Mouse (Mus musculus): Measurements from ENCODE around the gene Gucy2c.
A peak's percentile ranks its signal among the peaks of the same experiment; 100 is the strongest.

Gene Gucy2c

GRCm38 (mm10) chr6:136807395-136808013, 25.9 kb upstream of the Gucy2c start:
- Histone ChIP-seq H3K36me3 (ENCODE audit: insufficient read depth, low read length) (peaks cover 30% of the 10 kb centered on the region), H3K27me3 (ENCODE audit: insufficient read depth, low read length) (no peaks in the 10 kb centered on the region), H3K9me3 (ENCODE audit: low read length) (no peaks in the 10 kb centered on the region), H3K4me3 (replicated peaks; ENCODE audit: low read length) (peak overlapping the region; percentile 88), H3K4me1 (replicated peaks; ENCODE audit: low read depth, low read length) (peaks cover 60% of the 10 kb centered on the region)
- no peak for TF ChIP-seq NANOG (IDR thresholded peaks at IDR 0.05; ENCODE audit: borderline replicate concordance, low read length)
- TF ChIP-seq CTCF (conservative IDR thresholded peaks at IDR 0.05; ENCODE audit: low read length), result no peak
- no peak for TF ChIP-seq POU5F1 (IDR thresholded peaks at IDR 0.05; ENCODE audit: borderline replicate concordance, low read length)

DNA sequence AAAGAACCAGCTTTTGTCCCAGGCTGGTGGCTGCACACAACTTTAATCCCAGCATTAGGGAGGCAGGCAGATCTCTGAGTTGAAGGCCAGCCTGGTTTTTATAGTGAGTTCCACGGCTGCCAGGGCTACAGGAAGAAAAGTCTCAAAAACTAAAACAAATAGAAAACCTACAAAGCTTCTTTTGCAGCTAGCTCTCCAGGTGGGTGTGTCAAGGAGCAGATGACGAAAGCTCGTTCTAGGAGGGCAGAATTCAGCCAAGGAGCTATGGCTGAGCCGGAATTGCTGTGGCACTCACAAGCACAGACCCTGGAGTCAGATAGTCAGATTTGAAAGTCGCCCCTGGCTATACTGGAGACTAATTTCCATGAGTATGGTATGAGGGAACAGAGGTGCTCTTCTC, 25.3 kb upstream of the Gucy2c start:
- no peaks in the 10 kb centered on the region for H3K27me3 ChIP-seq (ENCODE audit: insufficient read depth, low read length)
- peaks cover 54% of the 10 kb centered on the region for H3K4me1 ChIP-seq (replicated peaks; ENCODE audit: low read depth, low read length)
- H3K9me3 ChIP-seq (ENCODE audit: low read length), result no peaks in the 10 kb centered on the region
- TF ChIP-seq POU5F1 (IDR thresholded peaks at IDR 0.05; ENCODE audit: borderline replicate concordance, low read length), result no peak
- TF ChIP-seq CTCF (conservative IDR thresholded peaks at IDR 0.05; ENCODE audit: low read length), result no peak
- TF ChIP-seq NANOG (IDR thresholded peaks at IDR 0.05; ENCODE audit: borderline replicate concordance, low read length), result no peak
- H3K36me3 ChIP-seq (ENCODE audit: insufficient read depth, low read length), result peaks cover 23% of the 10 kb centered on the region
- peak overlapping the region; percentile 88 for H3K4me3 ChIP-seq (replicated peaks; ENCODE audit: low read length)

DNA sequence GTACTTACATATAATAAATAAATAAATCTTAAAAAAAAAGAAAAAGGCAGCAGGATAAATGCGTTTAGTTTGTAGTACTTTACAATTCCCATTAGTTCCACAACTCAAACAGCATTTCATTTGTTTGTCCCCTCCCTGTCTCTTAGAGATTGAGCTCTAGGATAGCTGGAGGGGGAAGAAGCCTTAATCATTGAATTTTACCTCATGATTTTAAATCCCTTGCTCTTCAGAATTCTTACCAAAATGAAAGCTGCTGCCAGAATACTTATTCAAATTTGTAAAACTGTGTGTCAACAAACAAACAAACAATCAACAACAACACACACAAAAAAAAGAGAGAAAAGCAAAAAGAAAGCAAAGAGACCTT, 23.8 kb upstream of the Gucy2c start:
- H3K27me3 ChIP-seq (ENCODE audit: insufficient read depth, low read length), result no peaks in the 10 kb centered on the region
- H3K36me3 ChIP-seq (ENCODE audit: insufficient read depth, low read length), result peaks cover 10% of the 10 kb centered on the region
- H3K4me1 ChIP-seq (replicated peaks; ENCODE audit: low read depth, low read length), result peaks cover 39% of the 10 kb centered on the region
- no peak for TF ChIP-seq CTCF (conservative IDR thresholded peaks at IDR 0.05; ENCODE audit: low read length)
- TF ChIP-seq NANOG (IDR thresholded peaks at IDR 0.05; ENCODE audit: borderline replicate concordance, low read length), result no peak
- TF ChIP-seq POU5F1 (IDR thresholded peaks at IDR 0.05; ENCODE audit: borderline replicate concordance, low read length), result no peak
- no peak overlapping the region for H3K4me3 ChIP-seq (replicated peaks; ENCODE audit: low read length)
- no peaks in the 10 kb centered on the region for H3K9me3 ChIP-seq (ENCODE audit: low read length)

DNA sequence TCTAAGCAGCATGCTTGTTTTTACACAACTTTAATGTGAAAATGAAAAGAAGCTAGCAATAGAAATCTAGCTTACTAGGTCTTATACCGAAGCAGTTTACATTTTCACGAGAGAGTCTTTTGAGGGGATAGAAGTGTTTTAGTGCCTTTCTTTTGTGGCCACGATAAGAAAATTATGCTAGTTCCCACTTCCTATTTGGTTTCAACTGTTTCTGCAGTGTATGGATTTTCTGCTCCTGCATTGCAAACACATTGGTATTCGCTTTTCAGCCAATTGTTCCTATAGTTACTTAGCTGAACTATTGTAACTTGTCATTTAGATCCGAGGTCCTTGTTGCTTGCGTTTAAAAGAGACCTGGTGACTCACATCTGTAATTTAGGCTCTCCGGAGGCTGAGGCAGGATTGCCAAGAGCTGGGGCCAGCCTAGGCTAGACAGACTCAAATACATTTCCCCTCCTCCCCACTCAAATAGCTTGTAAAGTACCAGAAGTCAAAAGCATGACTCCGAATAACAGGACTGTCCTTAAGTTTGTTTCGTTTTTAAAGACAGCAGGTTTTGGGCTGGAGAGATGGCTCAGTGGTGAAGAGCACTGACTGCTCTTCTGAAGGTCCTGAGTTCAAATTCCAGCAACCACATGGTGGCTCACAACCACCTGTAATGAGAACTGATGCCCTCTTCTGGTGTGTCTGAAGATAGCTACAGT, 23.3 kb upstream of the Gucy2c start:
- no peak for TF ChIP-seq NANOG (IDR thresholded peaks at IDR 0.05; ENCODE audit: borderline replicate concordance, low read length)
- no peak for TF ChIP-seq POU5F1 (IDR thresholded peaks at IDR 0.05; ENCODE audit: borderline replicate concordance, low read length)
- no peak for TF ChIP-seq CTCF (conservative IDR thresholded peaks at IDR 0.05; ENCODE audit: low read length)
- peak overlapping the region; percentile 93 for H3K4me3 ChIP-seq (replicated peaks; ENCODE audit: low read length)
- peaks cover 5% of the 10 kb centered on the region; the same call in 1 of the 2 replicates for H3K36me3 ChIP-seq (ENCODE audit: insufficient read depth, low read length)
- H3K4me1 ChIP-seq (replicated peaks; ENCODE audit: low read depth, low read length), result peaks cover 34% of the 10 kb centered on the region
- H3K27me3 ChIP-seq (ENCODE audit: insufficient read depth, low read length), result no peaks in the 10 kb centered on the region
- H3K9me3 ChIP-seq (ENCODE audit: low read length), result no peaks in the 10 kb centered on the region

DNA sequence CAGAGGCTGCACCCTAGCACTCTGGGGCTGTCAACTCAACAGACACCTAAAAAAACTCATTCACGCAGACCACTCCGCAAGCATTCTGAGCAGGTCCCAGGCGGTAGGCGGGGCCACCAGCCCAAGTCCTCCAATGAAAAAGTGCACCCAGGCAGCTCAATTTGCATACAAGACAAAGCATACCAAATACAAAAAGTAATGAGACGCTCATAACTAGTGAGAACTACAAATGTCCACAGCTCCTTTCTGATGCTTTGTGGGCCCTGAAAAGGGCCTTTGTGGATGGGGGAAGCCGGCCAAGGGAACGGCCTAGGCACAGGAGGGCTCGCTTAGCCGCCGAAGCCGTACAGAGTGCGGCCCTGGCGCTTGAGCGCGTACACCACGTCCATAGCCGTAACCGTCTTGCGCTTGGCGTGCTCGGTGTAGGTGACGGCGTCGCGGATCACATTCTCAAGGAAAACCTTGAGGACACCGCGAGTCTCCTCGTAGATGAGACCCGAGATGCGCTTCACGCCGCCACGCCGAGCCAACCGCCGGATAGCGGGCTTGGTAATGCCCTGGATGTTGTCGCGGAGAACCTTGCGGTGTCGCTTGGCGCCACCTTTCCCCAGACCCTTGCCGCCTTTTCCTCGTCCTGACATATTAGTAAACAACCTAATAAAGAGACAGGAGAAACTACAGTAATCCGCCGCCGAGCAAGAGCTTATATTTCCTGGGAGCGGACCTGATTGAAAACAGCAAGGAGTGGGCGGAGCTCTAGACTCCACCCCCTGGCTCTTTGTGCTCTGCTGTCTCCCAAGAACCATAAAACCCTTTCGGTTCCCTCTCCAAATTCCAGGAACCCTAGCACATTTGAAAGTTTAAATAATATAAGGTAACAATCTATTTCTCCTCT, 22.4 kb upstream of the Gucy2c start, which contains the start of gene Hist4h4:
Gene Hist4h4, minus strand, starts transcription at position 677 of the 895 bp plus-strand sequence.
- H3K27me3 ChIP-seq (ENCODE audit: insufficient read depth, low read length), result no peaks in the 10 kb centered on the region
- no peaks in the 10 kb centered on the region for H3K9me3 ChIP-seq (ENCODE audit: low read length)
- H3K4me1 ChIP-seq (replicated peaks; ENCODE audit: low read depth, low read length), result peaks cover 30% of the 10 kb centered on the region
- H3K36me3 ChIP-seq (ENCODE audit: insufficient read depth, low read length), result no peaks in the 10 kb centered on the region
- TF ChIP-seq POU5F1 (IDR thresholded peaks at IDR 0.05; ENCODE audit: borderline replicate concordance, low read length) (no peak; the same call in 1 of the 2 replicates), NANOG (IDR thresholded peaks at IDR 0.05; ENCODE audit: borderline replicate concordance, low read length) (peak; percentile 4; the same call in 1 of the 2 replicates), CTCF (conservative IDR thresholded peaks at IDR 0.05; ENCODE audit: low read length) (no peak)
- peak within 1 kb of the TSS; percentile 93 for H3K4me3 ChIP-seq (replicated peaks; ENCODE audit: low read length)

DNA sequence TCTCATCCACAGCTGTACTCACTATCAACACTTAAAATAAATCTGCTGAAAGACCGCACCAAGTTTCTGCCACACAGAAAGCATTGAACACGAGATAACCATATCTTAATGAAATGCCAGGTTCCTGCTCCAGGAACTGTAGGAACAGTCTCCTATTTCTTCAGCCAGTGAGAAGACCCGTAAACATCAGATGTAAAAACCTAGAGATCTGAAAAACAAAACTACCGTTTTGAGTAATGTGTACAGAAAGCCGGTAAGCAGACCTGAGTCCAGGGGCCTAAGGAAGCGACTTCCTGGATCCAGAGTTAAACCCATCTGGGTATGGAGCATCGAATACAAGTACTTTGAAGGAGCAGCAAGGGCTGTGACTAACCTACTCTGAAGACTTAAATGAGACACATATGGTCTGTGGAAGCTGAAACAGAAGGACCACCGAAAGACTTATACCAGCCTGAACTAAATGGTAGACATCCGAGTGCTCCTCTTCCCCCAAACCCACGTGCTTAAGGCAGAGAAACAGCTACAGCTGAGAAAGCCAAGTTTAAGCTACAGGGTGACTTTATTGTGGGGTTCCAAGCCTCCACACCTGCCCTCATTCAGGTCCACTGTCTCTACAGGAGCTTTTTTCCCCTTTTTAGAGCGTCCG, 21.7 kb upstream of the Gucy2c start:
- no peaks in the 10 kb centered on the region for H3K36me3 ChIP-seq (ENCODE audit: insufficient read depth, low read length)
- H3K9me3 ChIP-seq (ENCODE audit: low read length), result no peaks in the 10 kb centered on the region
- H3K4me3 ChIP-seq (replicated peaks; ENCODE audit: low read length), result peak overlapping the region; percentile 93
- TF ChIP-seq POU5F1 (IDR thresholded peaks at IDR 0.05; ENCODE audit: borderline replicate concordance, low read length) (no peak), CTCF (conservative IDR thresholded peaks at IDR 0.05; ENCODE audit: low read length) (no peak), NANOG (IDR thresholded peaks at IDR 0.05; ENCODE audit: borderline replicate concordance, low read length) (no peak)
- peaks cover 30% of the 10 kb centered on the region for H3K4me1 ChIP-seq (replicated peaks; ENCODE audit: low read depth, low read length)
- H3K27me3 ChIP-seq (ENCODE audit: insufficient read depth, low read length), result no peaks in the 10 kb centered on the region

DNA sequence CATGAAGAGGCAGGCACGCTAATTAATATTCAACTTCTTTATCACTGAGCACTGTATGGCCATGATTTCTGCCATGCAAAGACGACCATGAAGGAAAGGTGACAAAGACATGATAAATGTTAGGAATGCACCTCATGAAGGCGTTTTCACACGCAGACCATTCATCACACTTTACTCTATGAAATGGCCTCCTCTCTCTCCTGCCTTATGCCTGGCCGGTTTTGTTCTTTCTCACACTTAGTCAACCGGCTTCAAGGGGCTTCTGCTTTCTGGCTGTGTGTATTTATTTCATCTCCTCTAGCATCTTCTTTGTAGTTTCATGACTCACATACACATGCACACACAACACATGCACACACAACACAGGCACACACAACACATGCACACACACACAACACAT, 19.7 kb upstream of the Gucy2c start:
- Histone ChIP-seq H3K36me3 (ENCODE audit: insufficient read depth, low read length) (no peaks in the 10 kb centered on the region), H3K4me1 (replicated peaks; ENCODE audit: low read depth, low read length) (peaks cover 17% of the 10 kb centered on the region)
- TF ChIP-seq POU5F1 (IDR thresholded peaks at IDR 0.05; ENCODE audit: borderline replicate concordance, low read length), result no peak
- TF ChIP-seq CTCF (conservative IDR thresholded peaks at IDR 0.05; ENCODE audit: low read length), result no peak
- TF ChIP-seq NANOG (IDR thresholded peaks at IDR 0.05; ENCODE audit: borderline replicate concordance, low read length), result no peak

More for the DNA sequence above, 19.7 kb upstream of the Gucy2c start:
- Histone ChIP-seq H3K27me3 (ENCODE audit: insufficient read depth, low read length) (no peaks in the 10 kb centered on the region), H3K4me3 (replicated peaks; ENCODE audit: low read length) (no peak overlapping the region), H3K9me3 (ENCODE audit: low read length) (no peaks in the 10 kb centered on the region)
